Mouse (Mus musculus) C2C12 (cell line): ENCODE measurements around the gene Naa80.
A peak's percentile ranks its signal among the peaks of the same experiment; 100 is the strongest.

Source experiments
- CTCF ChIP-seq: IDR thresholded peaks from one replicate; pipeline ENCODE4 v1.5.1; 2011; ENCODE audit not compliant: control insufficient read depth, insufficient read depth, insufficient read length
- MAX ChIP-seq: IDR thresholded peaks from one replicate; pipeline ENCODE4 v1.6.1; 2011; ENCODE audit warnings: mild to moderate bottlenecking, control low read depth
- MYOD1 ChIP-seq: IDR thresholded peaks from one replicate; pipeline ENCODE4 v1.6.1; 2011; ENCODE audit warnings: low read depth; ENCODE audit not compliant: control insufficient read depth, insufficient read length
- USF1 ChIP-seq: IDR thresholded peaks from one replicate; pipeline ENCODE4 v1.6.1; 2011; ENCODE audit warnings: low read depth, mild to moderate bottlenecking, control low read depth, moderate library complexity

GRCm38 (mm10) chr9:107554319-107554825 lies 24.3 kb upstream of the Naa80 start:
- TF ChIP-seq CTCF (no peak), USF1 (no peak), MYOD1 (no peak), MAX (peak; percentile 73)
